Mouse (Mus musculus) MEL (cell line): ENCODE measurements around the gene Ltbp3.
A peak's percentile ranks its signal among the peaks of the same experiment; 100 is the strongest.

ENCODE experiments used
- BHLHE40 ChIP-seq: IDR thresholded peaks from 2 replicates; pipeline ENCODE4 v1.6.1; 2012; ENCODE audit warnings: low read depth, mild to moderate bottlenecking, inconsistent platforms, low read length, improper control_type of control experiment, borderline replicate concordance
- CHD1 ChIP-seq: IDR thresholded peaks from 2 replicates; pipeline ENCODE4 v1.6.1; 2012; ENCODE audit warnings: low read depth, mild to moderate bottlenecking, inconsistent platforms, low read length, improper control_type of control experiment
- CTCF ChIP-seq, 3 experiments: IDR thresholded peaks in 2 of 3; conservative IDR thresholded peaks in 1 of 3; 2 replicates each; pipeline ENCODE4 v1.5.1; 2011 to 2012; ENCODE audit warnings: low read length in 3 of 3, low read depth in 2 of 3, mild to moderate bottlenecking in 2 of 3, improper control_type of control experiment in 1 of 3, inconsistent platforms in 1 of 3, mixed read lengths in 1 of 3, moderate library complexity in 1 of 3; ENCODE audit not compliant: control insufficient read depth in 1 of 3, insufficient read depth in 1 of 3, poor library complexity in 1 of 3, severe bottlenecking in 1 of 3
- E2F4 ChIP-seq: IDR thresholded peaks from 2 replicates; pipeline ENCODE4 v1.6.1; 2011; ENCODE audit warnings: low read depth, low read length, improper control_type of control experiment, borderline replicate concordance
- EP300 ChIP-seq, 2 experiments: IDR thresholded peaks; 2 replicates each; pipeline ENCODE4 v1.6.1; 2011; ENCODE audit warnings: improper control_type of control experiment in 2 of 2, low read length in 2 of 2, low read depth in 1 of 2, mild to moderate bottlenecking in 1 of 2
- ETS1 ChIP-seq: IDR thresholded peaks from 2 replicates; pipeline ENCODE4 v1.6.1; 2012; ENCODE audit warnings: low read depth, mild to moderate bottlenecking, inconsistent platforms, low read length, improper control_type of control experiment, moderate library complexity
- JUND ChIP-seq: IDR thresholded peaks from 2 replicates; pipeline ENCODE4 v1.6.1; 2011; ENCODE audit warnings: low read depth, mild to moderate bottlenecking, improper control_type of control experiment, low read length
- POLR2A ChIP-seq, 2 experiments: IDR thresholded peaks; 2 replicates each; pipeline ENCODE4 v1.6.1; 2011 to 2012; ENCODE audit warnings: low read length in 2 of 2, mild to moderate bottlenecking in 2 of 2, control low read depth in 1 of 2, improper control_type of control experiment in 1 of 2, low read depth in 1 of 2, moderate library complexity in 1 of 2; ENCODE audit not compliant: control insufficient read depth in 1 of 2, insufficient read depth in 1 of 2, poor library complexity in 1 of 2
- POLR2AphosphoS2 ChIP-seq: IDR thresholded peaks from 2 replicates; pipeline ENCODE4 v1.6.1; 2011; ENCODE audit warnings: low read length, improper control_type of control experiment
- TAL1 ChIP-seq: IDR thresholded peaks from 2 replicates; pipeline ENCODE4 v1.6.1; 2012; ENCODE audit warnings: mild to moderate bottlenecking, inconsistent platforms, low read length, moderate library complexity, mixed read lengths
- USF1 ChIP-seq: IDR thresholded peaks from 2 replicates; pipeline ENCODE4 v1.6.1; 2014; ENCODE audit warnings: low read depth, mild to moderate bottlenecking, inconsistent platforms, low read length, improper control_type of control experiment, moderate library complexity
- USF2 ChIP-seq, 2 experiments: IDR thresholded peaks; 2 replicates each; pipeline ENCODE4 v1.6.1; 2011 to 2012; ENCODE audit warnings: improper control_type of control experiment in 2 of 2, low read length in 2 of 2, borderline replicate concordance in 1 of 2, inconsistent platforms in 1 of 2, low read depth in 1 of 2, mild to moderate bottlenecking in 1 of 2; ENCODE audit not compliant: insufficient read depth in 1 of 2
- ZNF384 ChIP-seq: IDR thresholded peaks from 2 replicates; pipeline ENCODE4 v1.6.1; 2012; ENCODE audit warnings: low read depth, mild to moderate bottlenecking, inconsistent platforms, low read length, improper control_type of control experiment

- TF ChIP-seq BHLHE40 (no peak), EP300 (IDR thresholded peaks at IDR 0.05; ENCODE audit: low read depth in 1 of 2, low read length in 2 of 2) (peak in 1 of 2 experiments; percentile 67; a peak in 1 of 4 replicates), JUND (no peak), CTCF (IDR thresholded peaks at IDR 0.05 in 2 of 3, conservative IDR thresholded peaks at IDR 0.05 in 1 of 3; ENCODE audit: control insufficient read depth in 1 of 3, insufficient read depth in 1 of 3, low read depth in 2 of 3, low read length in 3 of 3, poor library complexity in 1 of 3, severe bottlenecking in 1 of 3) (0 out of 6 replicates have a peak, but pooled peaks of 1 of the 3 experiments have one; percentile 5), TAL1 (no peak), POLR2A (IDR thresholded peaks at IDR 0.05; ENCODE audit: control insufficient read depth in 1 of 2, insufficient read depth in 1 of 2, low read depth in 1 of 2, low read length in 2 of 2, poor library complexity in 1 of 2) (peak; percentile 100), USF1 (no peak), ZNF384 (no peak), CHD1 (peak; percentile 98), POLR2AphosphoS2 (peak; percentile 100), E2F4 (no peak), ETS1 (peak; percentile 90), USF2 (IDR thresholded peaks at IDR 0.05; ENCODE audit: borderline replicate concordance in 1 of 2, insufficient read depth in 1 of 2, low read depth in 1 of 2, low read length in 2 of 2) (no peak)
These were observed 61.5 kb downstream of the Ltbp3 start for GRCm38 (mm10) chr19:5802011-5802786.
